Mouse (Mus musculus): ENCODE measurements at regions not wholly inside any gene's neighbourhood (a gene's known extent, or its start where the extent isn't known, plus 50 kb on each side); places are given as distances from the start of the nearest gene placed in this dataset.

- CTCF ChIA-PET, result no interaction called here
Observed at GRCm38 (mm10) chr11:25335667-25336066, 874.9 kb downstream of the 5730522E02Rik start.

DNA sequence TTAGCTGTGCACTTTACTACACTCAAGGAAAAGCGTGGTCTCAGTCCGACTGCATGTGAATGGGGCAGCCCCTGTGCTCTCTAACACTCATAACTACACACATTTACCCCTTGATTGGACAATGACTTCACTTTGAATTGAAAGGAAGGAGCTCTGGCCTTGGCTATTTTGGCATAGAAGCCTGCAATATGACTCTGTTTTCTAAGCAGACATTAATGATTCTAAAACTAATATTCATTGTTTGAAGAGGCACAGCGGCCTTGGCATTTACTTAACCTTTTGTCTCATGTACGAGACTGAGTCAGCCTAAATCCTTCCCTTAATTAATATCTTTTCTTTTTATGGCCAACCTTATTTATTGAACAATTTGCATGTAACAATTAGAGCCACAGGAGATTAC is 879.9 kb downstream of the 5730522E02Rik start:
- CTCF ChIA-PET, result no interaction called here

GRCm38 (mm10) chr11:25322426-25322825 is 888.1 kb downstream of the 5730522E02Rik start:
- CTCF ChIA-PET, result interaction anchor here (0.6 kb wide), 1 partner anchor 749 kb away, joined by 3 read pairs; no protein-coding TSS in a partner anchor

- CTCF ChIA-PET, result no interaction called here
Observed at GRCm38 (mm10) chr11:25321494-25321893, 889.1 kb downstream of the 5730522E02Rik start.

- CTCF ChIA-PET, result no interaction called here
Observed at GRCm38 (mm10) chr11:25314645-25315044, 895.9 kb downstream of the 5730522E02Rik start.

GRCm38 (mm10) chr11:25313879-25314278 is 896.7 kb downstream of the 5730522E02Rik start:
- CTCF ChIA-PET, result no interaction called here

DNA sequence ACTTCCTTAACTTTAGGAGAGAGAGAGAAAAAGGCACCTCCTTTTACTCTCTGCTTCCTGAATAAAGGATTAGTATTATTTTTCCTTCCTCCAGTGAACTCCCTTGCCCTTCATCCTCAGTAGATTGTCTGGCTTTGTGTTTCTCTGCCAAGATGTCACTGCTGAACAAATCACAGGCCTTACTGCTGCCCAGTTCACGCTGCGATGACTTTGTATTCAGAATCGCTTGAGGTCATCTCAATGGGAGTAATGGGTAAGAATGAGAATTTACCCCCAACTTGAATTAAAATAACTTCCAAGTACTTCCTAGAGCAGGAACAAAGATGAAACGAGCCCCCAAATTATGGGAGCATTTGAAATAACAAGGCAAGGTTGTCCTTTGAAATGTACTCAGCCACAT is 897.3 kb downstream of the 5730522E02Rik start:
- CTCF ChIA-PET, result no interaction called here

GRCm38 (mm10) chr11:25310754-25311153 is 899.8 kb downstream of the 5730522E02Rik start:
- CTCF ChIA-PET, result no interaction called here

DNA sequence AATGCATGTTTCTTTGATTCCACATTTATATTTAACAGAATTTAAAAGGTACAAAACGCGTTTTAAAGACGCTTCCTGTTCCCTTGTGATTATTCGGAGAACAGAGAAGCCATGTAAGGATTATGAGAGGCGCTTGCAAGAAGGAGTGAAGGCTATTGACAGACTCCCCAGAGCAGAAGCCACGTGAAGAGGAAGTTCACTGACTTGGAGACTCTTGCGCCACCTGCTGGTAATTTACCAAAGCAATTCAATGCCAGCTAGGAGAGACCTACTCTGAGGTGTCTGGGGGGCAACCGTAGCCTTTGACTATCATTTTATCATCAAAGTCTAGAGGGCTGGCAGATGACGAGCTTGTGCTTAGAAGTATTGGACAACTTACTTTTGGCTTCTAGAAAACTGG is 909.4 kb downstream of the 5730522E02Rik start:
- CTCF ChIA-PET, result interaction anchor here (0.5 to 0.7 kb wide), 2 partner anchors 20 to 1249 kb away, joined by 3 to 4 read pairs; no protein-coding TSS in a partner anchor

- CTCF ChIA-PET, result no interaction called here
Observed at GRCm38 (mm10) chr11:25288346-25288745, 922.2 kb downstream of the 5730522E02Rik start.

GRCm38 (mm10) chr11:25287458-25288247 is 922.9 kb downstream of the 5730522E02Rik start:
- CTCF ChIA-PET, result no interaction called here

- CTCF ChIA-PET, result no interaction called here
Observed at GRCm38 (mm10) chr11:25269936-25270540, 940.5 kb downstream of the 5730522E02Rik start.

DNA sequence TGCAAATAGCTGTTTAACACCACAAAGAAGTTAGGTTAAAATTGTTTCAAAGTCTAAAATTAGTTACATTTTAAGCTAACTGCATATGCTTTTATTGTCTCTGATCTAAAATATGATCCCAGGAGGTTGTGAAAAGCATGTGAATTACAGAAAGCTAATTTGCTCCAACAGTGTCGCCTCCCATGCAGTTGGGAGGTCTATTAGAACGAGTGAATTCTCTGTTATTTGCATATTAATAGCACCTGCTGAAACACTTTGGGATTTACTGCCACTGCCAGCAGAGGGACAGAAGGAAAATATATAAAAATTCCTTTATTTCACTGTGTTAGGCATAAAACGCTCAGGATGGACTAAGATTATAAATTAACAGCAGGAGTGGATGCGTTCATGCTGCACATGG is 947.7 kb downstream of the 5730522E02Rik start:
- CTCF ChIA-PET, result no interaction called here

GRCm38 (mm10) chr11:25259691-25260090 is 950.9 kb downstream of the 5730522E02Rik start:
- CTCF ChIA-PET, result no interaction called here

- CTCF ChIA-PET, result no interaction called here
Observed at GRCm38 (mm10) chr11:25233360-25233890, 977.1 kb downstream of the 5730522E02Rik start.
